Mouse (Mus musculus): ENCODE data around the gene Acox2. TPM values are rescaled to one million over a fixed set of nuclear protein-coding genes. Genes with fewer than 3 reads are reported as not detected.
"Not testable (repeated sequence)": the region's sequence is repeated elsewhere in the genome, so short reads cannot be mapped to it uniquely, and the experiment has no call there.

Acox2 gene
- polyA plus RNA-seq, 1 experiment, result 0.35 TPM

DNA sequence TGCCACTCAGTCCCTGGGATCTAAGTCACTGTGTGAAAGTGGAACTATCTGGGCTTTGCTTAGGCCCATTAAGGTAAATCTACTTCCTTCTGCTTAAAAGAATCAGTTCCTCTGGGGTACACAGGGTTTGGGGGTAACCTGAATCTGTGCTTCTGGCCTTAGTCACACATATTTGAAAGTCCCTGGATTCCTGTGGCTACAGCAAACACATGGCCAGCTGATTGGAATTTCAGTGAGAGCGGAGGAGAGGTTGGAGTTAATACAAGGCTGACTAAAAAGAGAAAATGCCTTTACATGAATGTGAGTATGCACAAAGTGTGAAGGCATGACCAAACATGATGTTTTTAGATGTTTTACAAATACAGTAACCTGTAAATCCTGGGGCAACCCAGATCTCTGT lies 35.1 kb upstream of the Acox2 start:
- no peaks in the 10 kb centered on the region for H3K27me3 ChIP-seq (ENCODE audit: control insufficient read depth, insufficient read depth, low read length)
- H3K27ac ChIP-seq (ENCODE audit: control insufficient read depth, insufficient read depth, low read depth, low read length), result no peak overlapping the region
- TF ChIP-seq POLR2A (IDR thresholded peaks at IDR 0.05; ENCODE audit: control insufficient read depth, low read depth, low read length), result no peak
- TF ChIP-seq CTCF (IDR thresholded peaks at IDR 0.05; ENCODE audit: control insufficient read depth, insufficient read depth, insufficient replicate concordance, low read depth, low read length), result no peak
- H3K4me3 ChIP-seq (ENCODE audit: control insufficient read depth, low read depth, low read length), result no peak overlapping the region
- H3K4me1 ChIP-seq (ENCODE audit: control insufficient read depth, insufficient read depth, low read length), result no peaks in the 10 kb centered on the region
- H3K36me3 ChIP-seq (ENCODE audit: control insufficient read depth, insufficient read depth, low read length), result no peaks in the 10 kb centered on the region

DNA sequence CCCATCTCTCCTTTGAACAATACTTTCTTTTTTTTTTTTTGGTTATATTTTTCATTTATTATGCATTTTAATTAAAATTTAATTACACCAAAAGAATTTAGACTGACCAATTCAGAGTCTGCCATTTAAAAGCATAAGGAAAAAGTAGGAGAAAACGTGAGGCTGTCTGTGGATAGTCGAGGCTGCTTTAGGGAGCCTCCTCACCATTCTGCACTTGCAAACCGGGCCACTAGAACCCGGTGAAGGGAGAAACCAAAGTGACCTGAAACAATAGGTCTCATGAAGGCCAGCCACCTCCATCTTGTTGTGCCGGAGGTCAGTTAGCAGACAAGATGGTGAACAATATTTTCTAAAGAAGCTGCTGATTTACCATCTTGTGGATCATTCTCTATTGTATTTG lies 27.4 kb upstream of the Acox2 start:
- H3K27me3 ChIP-seq (ENCODE audit: control insufficient read depth, insufficient read depth, low read length); H3K4me1 ChIP-seq (ENCODE audit: control insufficient read depth, insufficient read depth, low read length); H3K36me3 ChIP-seq (ENCODE audit: control insufficient read depth, insufficient read depth, low read length); H3K27ac ChIP-seq (ENCODE audit: control insufficient read depth, insufficient read depth, low read depth, low read length); H3K4me3 ChIP-seq (ENCODE audit: control insufficient read depth, low read depth, low read length): not testable (repeated sequence)

DNA sequence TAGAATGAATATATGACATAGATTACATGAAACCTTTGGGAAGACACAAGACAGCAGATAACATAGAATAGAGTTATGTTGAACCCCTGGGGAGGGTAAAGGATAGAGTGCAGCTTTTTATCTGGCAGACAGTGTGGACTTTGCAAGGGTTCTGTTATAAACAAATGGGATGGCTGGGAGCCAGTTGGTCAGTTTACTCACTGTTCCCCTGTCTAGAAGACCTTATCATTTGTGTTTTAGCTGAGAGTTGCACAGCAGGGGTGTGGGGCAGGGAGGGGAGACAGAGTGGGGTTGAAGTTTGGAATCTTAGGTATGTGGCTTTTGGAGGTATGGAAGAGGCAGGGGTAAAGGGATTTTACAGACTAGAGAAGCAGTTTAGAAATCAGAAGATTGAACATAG lies 24.6 kb upstream of the Acox2 start:
- H3K27me3 ChIP-seq (ENCODE audit: control insufficient read depth, insufficient read depth, low read length), result no peaks in the 10 kb centered on the region
- no peak overlapping the region for H3K27ac ChIP-seq (ENCODE audit: control insufficient read depth, insufficient read depth, low read depth, low read length)
- H3K36me3 ChIP-seq (ENCODE audit: control insufficient read depth, insufficient read depth, low read length), result no peaks in the 10 kb centered on the region
- no peak for TF ChIP-seq CTCF (IDR thresholded peaks at IDR 0.05; ENCODE audit: control insufficient read depth, insufficient read depth, insufficient replicate concordance, low read depth, low read length)
- no peak for TF ChIP-seq POLR2A (IDR thresholded peaks at IDR 0.05; ENCODE audit: control insufficient read depth, low read depth, low read length)
- H3K4me1 ChIP-seq (ENCODE audit: control insufficient read depth, insufficient read depth, low read length), result no peaks in the 10 kb centered on the region
- no peak overlapping the region for H3K4me3 ChIP-seq (ENCODE audit: control insufficient read depth, low read depth, low read length)

GRCm38 (mm10) chr14:8271281-8271680 lies 12.1 kb upstream of the Acox2 start:
- not testable (repeated sequence) for H3K36me3 ChIP-seq (ENCODE audit: control insufficient read depth, insufficient read depth, low read length); H3K27ac ChIP-seq (ENCODE audit: control insufficient read depth, insufficient read depth, low read depth, low read length); H3K27me3 ChIP-seq (ENCODE audit: control insufficient read depth, insufficient read depth, low read length); H3K4me1 ChIP-seq (ENCODE audit: control insufficient read depth, insufficient read depth, low read length); H3K4me3 ChIP-seq (ENCODE audit: control insufficient read depth, low read depth, low read length)

- Histone ChIP-seq H3K4me3 (ENCODE audit: control insufficient read depth, low read depth, low read length) (no peak overlapping the region), H3K27ac (ENCODE audit: control insufficient read depth, insufficient read depth, low read depth, low read length) (no peak overlapping the region), H3K4me1 (ENCODE audit: control insufficient read depth, insufficient read depth, low read length) (no peaks in the 10 kb centered on the region), H3K36me3 (ENCODE audit: control insufficient read depth, insufficient read depth, low read length) (no peaks in the 10 kb centered on the region), H3K27me3 (ENCODE audit: control insufficient read depth, insufficient read depth, low read length) (no peaks in the 10 kb centered on the region)
- no peak for TF ChIP-seq CTCF (IDR thresholded peaks at IDR 0.05; ENCODE audit: control insufficient read depth, insufficient read depth, insufficient replicate concordance, low read depth, low read length)
- no peak for TF ChIP-seq POLR2A (IDR thresholded peaks at IDR 0.05; ENCODE audit: control insufficient read depth, low read depth, low read length)
Observed at GRCm38 (mm10) chr14:8264378-8264777, 5.2 kb upstream of the Acox2 start.

DNA sequence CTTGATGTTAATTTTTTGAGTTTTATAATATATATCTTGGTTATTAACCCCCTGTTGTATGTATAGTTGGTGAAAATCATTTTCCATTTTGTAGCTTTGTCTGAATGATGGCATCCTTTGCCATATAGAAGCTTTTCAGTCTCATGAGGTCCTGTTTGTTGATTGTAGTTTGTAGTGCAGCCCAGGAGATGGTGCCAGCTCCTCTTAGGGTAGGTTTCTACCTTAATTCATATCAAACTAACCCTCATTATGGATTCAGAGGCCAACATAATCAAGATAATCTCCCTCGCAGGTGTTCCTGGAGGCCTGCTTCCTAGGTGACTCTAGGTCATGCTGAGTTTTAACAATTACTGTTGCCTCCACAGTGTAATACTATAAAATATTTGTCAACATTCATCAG lies 3.1 kb upstream of the Acox2 start:
- no peaks in the 10 kb centered on the region for H3K36me3 ChIP-seq (ENCODE audit: control insufficient read depth, insufficient read depth, low read length)
- TF ChIP-seq POLR2A (IDR thresholded peaks at IDR 0.05; ENCODE audit: control insufficient read depth, low read depth, low read length), result no peak
- TF ChIP-seq CTCF (IDR thresholded peaks at IDR 0.05; ENCODE audit: control insufficient read depth, insufficient read depth, insufficient replicate concordance, low read depth, low read length), result no peak
- no peaks in the 10 kb centered on the region for H3K27me3 ChIP-seq (ENCODE audit: control insufficient read depth, insufficient read depth, low read length)
- H3K27ac ChIP-seq (ENCODE audit: control insufficient read depth, insufficient read depth, low read depth, low read length), result no peak overlapping the region
- H3K4me3 ChIP-seq (ENCODE audit: control insufficient read depth, low read depth, low read length), result no peak overlapping the region
- H3K4me1 ChIP-seq (ENCODE audit: control insufficient read depth, insufficient read depth, low read length), result no peaks in the 10 kb centered on the region

DNA sequence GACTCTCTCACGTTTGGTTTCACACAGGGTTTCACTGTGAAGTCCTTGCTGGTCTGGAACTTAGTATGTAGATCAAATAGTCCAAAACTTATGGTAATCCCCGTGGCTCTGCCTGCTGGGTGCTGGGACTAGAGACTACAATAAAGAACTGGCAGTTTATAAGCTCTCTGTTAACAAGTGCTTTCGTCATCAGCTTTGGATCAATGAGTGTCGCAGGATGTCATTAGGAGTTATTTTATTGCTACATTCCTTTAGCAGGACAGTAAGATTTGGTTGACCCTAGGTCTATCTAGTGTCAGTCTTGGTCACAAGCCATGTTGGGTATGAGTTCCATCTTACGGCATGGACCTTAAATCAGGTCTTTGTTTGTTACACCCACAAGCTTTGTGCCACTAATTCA lies 1.1 kb upstream of the Acox2 start:
- Histone ChIP-seq H3K27ac (ENCODE audit: control insufficient read depth, insufficient read depth, low read depth, low read length) (no peak overlapping the region), H3K27me3 (ENCODE audit: control insufficient read depth, insufficient read depth, low read length) (no peaks in the 10 kb centered on the region), H3K4me1 (ENCODE audit: control insufficient read depth, insufficient read depth, low read length) (no peaks in the 10 kb centered on the region), H3K36me3 (ENCODE audit: control insufficient read depth, insufficient read depth, low read length) (no peaks in the 10 kb centered on the region), H3K4me3 (ENCODE audit: control insufficient read depth, low read depth, low read length) (no peak overlapping the region)
- TF ChIP-seq CTCF (IDR thresholded peaks at IDR 0.05; ENCODE audit: control insufficient read depth, insufficient read depth, insufficient replicate concordance, low read depth, low read length) (no peak), POLR2A (IDR thresholded peaks at IDR 0.05; ENCODE audit: control insufficient read depth, low read depth, low read length) (no peak)

DNA sequence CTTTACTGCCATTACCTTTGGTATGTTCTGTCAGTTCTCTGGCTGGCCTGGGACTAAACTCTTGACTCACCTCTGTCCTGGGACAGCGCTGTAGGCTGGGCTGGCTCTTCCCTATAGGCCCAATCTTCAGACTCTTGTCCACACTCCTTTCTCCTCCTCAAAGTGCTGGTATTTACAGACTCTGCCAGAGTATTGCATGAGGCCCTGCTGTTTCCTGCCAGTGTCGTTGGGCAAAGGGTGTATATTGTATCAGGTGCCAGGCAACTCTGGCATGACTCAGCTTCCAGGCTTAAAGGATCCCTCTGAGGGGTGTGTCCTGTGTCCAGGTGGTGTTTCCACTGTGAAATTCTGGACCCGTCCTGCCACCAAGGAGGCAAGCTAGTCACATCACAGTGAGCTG lies 401 bp downstream of the Acox2 start:
- H3K4me3 ChIP-seq (ENCODE audit: control insufficient read depth, low read depth, low read length), result no peak overlapping the region
- H3K27ac ChIP-seq (ENCODE audit: control insufficient read depth, insufficient read depth, low read depth, low read length), result no peak overlapping the region
- no peaks in the 10 kb centered on the region for H3K4me1 ChIP-seq (ENCODE audit: control insufficient read depth, insufficient read depth, low read length)
- TF ChIP-seq POLR2A (IDR thresholded peaks at IDR 0.05; ENCODE audit: control insufficient read depth, low read depth, low read length) (no peak), CTCF (IDR thresholded peaks at IDR 0.05; ENCODE audit: control insufficient read depth, insufficient read depth, insufficient replicate concordance, low read depth, low read length) (no peak)
- H3K36me3 ChIP-seq (ENCODE audit: control insufficient read depth, insufficient read depth, low read length), result no peaks in the 10 kb centered on the region
- H3K27me3 ChIP-seq (ENCODE audit: control insufficient read depth, insufficient read depth, low read length), result no peaks in the 10 kb centered on the region

All from testis, adult 2 months (tissue).